Mouse (Mus musculus): ENCODE data around the gene Ndufs1.

DNA sequence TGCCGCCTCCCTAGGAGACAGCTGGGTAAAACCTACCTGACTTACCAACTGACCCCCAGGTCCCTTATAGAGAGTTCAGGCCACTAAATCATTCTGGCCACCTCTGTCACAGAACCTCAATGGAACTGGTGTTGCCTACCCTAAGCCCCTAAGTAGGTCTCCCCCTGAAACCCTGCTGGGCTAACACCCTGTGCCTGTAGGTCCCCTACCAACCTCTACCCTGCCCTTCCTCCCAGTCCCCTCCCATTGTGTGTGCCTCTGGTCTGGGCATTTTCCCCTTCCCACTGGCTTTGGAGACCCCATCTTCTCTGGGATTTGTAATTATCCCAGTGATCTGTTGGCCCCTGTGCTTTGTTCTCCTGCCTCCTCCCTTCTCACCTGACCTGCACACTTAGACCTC is 26.8 kb upstream of the Ndufs1 start:
- TF ChIP-seq CTCF (conservative IDR thresholded peaks at IDR 0.05; ENCODE audit: insufficient read depth, insufficient read length, low read depth, low read length) (no peak), POLR2A (IDR thresholded peaks at IDR 0.05; ENCODE audit: low read depth, low read length) (no peak)

Measured in kidney, adult 2 months (tissue).